Mouse (Mus musculus): ENCODE data around the gene Trp53rka.

DNA sequence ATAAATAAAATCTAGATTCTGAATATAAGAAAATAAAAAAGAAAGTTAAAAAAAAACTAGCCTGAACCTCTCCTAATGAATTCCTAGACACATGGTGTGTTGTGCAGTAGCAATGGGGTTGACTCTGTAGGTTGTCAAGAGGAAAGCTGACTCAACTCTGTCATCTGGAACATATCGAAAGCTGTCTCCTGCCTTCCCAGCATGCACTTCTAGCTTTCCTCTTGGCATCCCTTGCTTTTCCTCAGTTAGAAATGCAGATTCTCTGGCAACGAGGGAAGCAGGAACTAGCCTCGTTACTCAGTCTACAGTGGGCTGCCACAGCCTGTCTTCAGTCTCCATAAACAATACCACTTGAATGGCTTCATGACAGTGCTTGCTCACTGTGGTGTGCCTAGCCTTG is 7.3 kb downstream of the Trp53rka start:
- TF ChIP-seq CTCF (IDR thresholded peaks at IDR 0.05; ENCODE audit: low read depth): no peak
- no peak for TF ChIP-seq EP300 (IDR thresholded peaks at IDR 0.05; ENCODE audit: low read depth)
